Mouse (Mus musculus): ENCODE results near the gene Zdhhc1.

DNA sequence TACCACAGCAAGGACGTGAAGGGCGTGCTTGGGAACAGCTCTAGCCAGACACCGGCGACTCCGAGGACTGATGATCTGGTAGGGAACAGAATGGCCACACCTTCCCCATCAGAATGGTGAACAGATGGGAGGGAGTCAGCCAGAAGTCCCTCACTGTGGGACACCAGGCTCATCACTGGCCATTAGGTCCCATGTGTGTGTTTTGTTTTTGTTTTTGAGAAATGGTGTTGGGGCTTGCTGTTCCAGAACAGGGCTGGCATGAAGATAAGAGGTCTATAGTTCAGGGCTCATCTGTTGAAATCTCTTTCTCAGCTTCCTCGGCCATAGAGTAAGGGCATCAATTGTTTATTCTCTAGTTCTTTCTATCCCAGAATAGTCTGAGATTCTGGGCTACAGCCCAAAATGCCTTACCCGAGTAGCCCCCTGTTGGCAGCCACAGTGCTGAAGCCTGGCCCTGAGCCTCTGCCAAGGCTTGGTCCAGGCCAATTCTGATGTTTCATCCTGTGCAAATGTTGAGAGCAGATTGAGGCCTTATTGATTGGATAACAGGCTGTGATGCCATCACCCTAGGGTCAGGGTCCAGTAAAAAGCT is 29.9 kb downstream of the Zdhhc1 start:
- TF ChIP-seq CTCF (IDR thresholded peaks at IDR 0.05; ENCODE audit: extremely low read depth, insufficient read length, insufficient replicate concordance, low read depth, low read length) (no peak), POLR2A (IDR thresholded peaks at IDR 0.05; ENCODE audit: low read depth, low read length) (no peak)

All from small intestine, adult 2 months (tissue).